Mouse (Mus musculus): Measurements from ENCODE around the gene Itgb3. TPM values are rescaled to one million over a fixed set of nuclear protein-coding genes. Genes with fewer than 3 reads are reported as not detected.

The Itgb3 gene
- polyA plus RNA-seq, 1 experiment from 2014 or later: 16.0 TPM

DNA sequence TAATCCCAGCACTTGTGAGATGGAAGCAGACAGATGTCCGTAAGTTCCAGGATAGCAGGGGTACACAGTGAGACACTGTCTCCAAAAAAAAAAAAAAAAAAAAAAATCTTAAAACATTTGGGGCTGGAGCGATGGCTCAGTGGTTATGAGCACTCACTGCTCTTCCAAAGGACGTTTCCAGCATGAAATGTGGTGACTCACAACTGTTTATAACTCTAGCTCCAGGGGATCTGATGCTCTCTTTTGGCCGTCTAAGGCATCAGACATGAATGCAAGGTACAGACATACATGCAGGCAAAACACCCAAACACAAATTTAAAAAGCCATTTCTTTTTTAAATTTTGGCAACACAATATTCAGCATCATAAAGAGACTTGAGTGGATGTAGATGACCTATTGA is 65.6 kb downstream of the Itgb3 start:
- Histone ChIP-seq H3K4me2 (ENCODE audit: low read depth, low read length) (no peak overlapping the region), H3K9ac (ENCODE audit: low read depth, low read length) (no peak overlapping the region), H3K27ac (ENCODE audit: low read length) (no peak overlapping the region), H3K36me3 (ENCODE audit: control insufficient read depth, insufficient read depth) (no peaks in the 10 kb centered on the region), H3K4me1 (ENCODE audit: control insufficient read depth, low read depth, low read length) (no peaks in the 10 kb centered on the region), H3K9me3 (replicated peaks; ENCODE audit: control insufficient read depth, low read length) (no peaks in the 10 kb centered on the region), H3K4me3 (ENCODE audit: low read depth, low read length) (no peak overlapping the region), H3K27me3 (ENCODE audit: control insufficient read depth, insufficient read depth, low read depth, low read length) (no peaks in the 10 kb centered on the region)
- ATAC-seq (ENCODE audit: low read depth): no peak
- 54% methylated on average over 4 of the region's 4 CpGs for WGBS (ENCODE audit: insufficient replicate concordance)

DNA sequence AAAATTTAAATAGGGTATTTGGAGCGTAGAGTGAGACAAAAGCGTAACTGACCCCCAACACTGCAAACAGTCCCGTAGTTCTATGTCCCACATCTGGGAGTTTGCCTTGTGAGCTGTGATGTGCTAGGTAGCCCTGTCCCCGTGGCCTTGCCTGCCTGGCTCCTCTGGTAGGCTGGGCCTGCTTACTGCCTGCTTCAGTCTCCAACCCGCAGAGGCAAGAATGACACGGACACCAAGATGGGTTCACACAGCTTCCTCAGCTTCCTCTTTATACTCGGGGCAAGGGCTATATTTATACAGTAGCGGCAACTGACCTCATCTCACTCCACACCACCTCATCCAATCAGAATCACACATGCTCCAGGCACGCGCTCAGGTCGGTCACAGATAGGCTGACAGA is 67.0 kb downstream of the Itgb3 start:
- no peaks in the 10 kb centered on the region for H3K27me3 ChIP-seq (ENCODE audit: control insufficient read depth, insufficient read depth, low read depth, low read length)
- H3K36me3 ChIP-seq (ENCODE audit: control insufficient read depth, insufficient read depth): no peaks in the 10 kb centered on the region
- H3K4me2 ChIP-seq (ENCODE audit: low read depth, low read length): no peak overlapping the region
- 62% methylated on average over 11 of the region's 11 CpGs for WGBS (ENCODE audit: insufficient replicate concordance)
- no peak overlapping the region for H3K4me3 ChIP-seq (ENCODE audit: low read depth, low read length)
- no peak for ATAC-seq (ENCODE audit: low read depth)
- no peaks in the 10 kb centered on the region for H3K4me1 ChIP-seq (ENCODE audit: control insufficient read depth, low read depth, low read length)
- H3K9ac ChIP-seq (ENCODE audit: low read depth, low read length): no peak overlapping the region
- H3K9me3 ChIP-seq (replicated peaks; ENCODE audit: control insufficient read depth, low read length): no peaks in the 10 kb centered on the region
- no peak overlapping the region for H3K27ac ChIP-seq (ENCODE audit: low read length)

GRCm38 (mm10) chr11:104685548-104685947 is 77.7 kb downstream of the Itgb3 start, which contains the start of gene Gm11639:
Gene Gm11639 (plus strand): TSS chr11:104685707.
- no peak within 1 kb of the TSS for H3K27ac ChIP-seq (ENCODE audit: low read length)
- H3K4me1 ChIP-seq (ENCODE audit: control insufficient read depth, low read depth, low read length): no peaks in the 10 kb centered on the region
- no peak within 1 kb of the TSS for H3K4me3 ChIP-seq (ENCODE audit: low read depth, low read length)
- no peak within 1 kb of the TSS for H3K9ac ChIP-seq (ENCODE audit: low read depth, low read length)
- 30% methylated on average over 23 of the region's 23 CpGs for WGBS (ENCODE audit: insufficient replicate concordance)
- H3K27me3 ChIP-seq (ENCODE audit: control insufficient read depth, insufficient read depth, low read depth, low read length): no peaks in the 10 kb centered on the region
- ATAC-seq (ENCODE audit: low read depth): no peak
- no peaks in the 10 kb centered on the region for H3K9me3 ChIP-seq (replicated peaks; ENCODE audit: control insufficient read depth, low read length)
- no peaks in the 10 kb centered on the region for H3K36me3 ChIP-seq (ENCODE audit: control insufficient read depth, insufficient read depth)
- H3K4me2 ChIP-seq (ENCODE audit: low read depth, low read length): no peak within 1 kb of the TSS

DNA sequence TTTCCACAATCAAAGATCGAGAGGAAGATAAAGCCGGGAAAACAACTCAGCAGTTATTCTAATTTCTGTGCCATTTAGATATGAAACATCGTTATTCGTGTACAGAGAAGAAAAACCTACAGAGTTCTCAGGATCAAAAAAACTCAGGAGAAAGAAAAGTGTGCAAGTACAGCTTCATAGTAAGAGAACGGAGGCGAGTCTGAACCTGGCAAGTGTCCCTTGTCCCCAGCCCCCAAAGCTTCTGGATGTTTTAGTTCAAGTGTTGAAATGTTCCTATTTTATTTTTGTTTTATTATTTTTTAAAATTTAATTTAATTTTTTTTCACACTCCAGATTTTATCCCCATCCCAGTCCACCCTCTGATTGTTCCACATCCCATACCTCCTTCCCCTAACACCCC is 85.4 kb downstream of the Itgb3 start:
- H3K4me2 ChIP-seq (ENCODE audit: low read depth, low read length): no peak overlapping the region
- H3K27me3 ChIP-seq (ENCODE audit: control insufficient read depth, insufficient read depth, low read depth, low read length): no peaks in the 10 kb centered on the region
- no peaks in the 10 kb centered on the region for H3K36me3 ChIP-seq (ENCODE audit: control insufficient read depth, insufficient read depth)
- WGBS (ENCODE audit: insufficient replicate concordance): 70% methylated on average over 6 of the region's 6 CpGs
- no peak for ATAC-seq (ENCODE audit: low read depth)
- H3K4me1 ChIP-seq (ENCODE audit: control insufficient read depth, low read depth, low read length): no peaks in the 10 kb centered on the region
- no peak overlapping the region for H3K9ac ChIP-seq (ENCODE audit: low read depth, low read length)
- no peak overlapping the region for H3K4me3 ChIP-seq (ENCODE audit: low read depth, low read length)
- H3K9me3 ChIP-seq (replicated peaks; ENCODE audit: control insufficient read depth, low read length): no peaks in the 10 kb centered on the region
- no peak overlapping the region for H3K27ac ChIP-seq (ENCODE audit: low read length)

- no peak for ATAC-seq (ENCODE audit: low read depth)
- no peak overlapping the region for H3K4me3 ChIP-seq (ENCODE audit: low read depth, low read length)
- 63% methylated on average over 15 of the region's 15 CpGs for WGBS (ENCODE audit: insufficient replicate concordance)
- H3K27me3 ChIP-seq (ENCODE audit: control insufficient read depth, insufficient read depth, low read depth, low read length): no peaks in the 10 kb centered on the region
- no peaks in the 10 kb centered on the region for H3K4me1 ChIP-seq (ENCODE audit: control insufficient read depth, low read depth, low read length)
- no peaks in the 10 kb centered on the region for H3K9me3 ChIP-seq (replicated peaks; ENCODE audit: control insufficient read depth, low read length)
- H3K27ac ChIP-seq (ENCODE audit: low read length): no peak overlapping the region
- no peak overlapping the region for H3K9ac ChIP-seq (ENCODE audit: low read depth, low read length)
- no peaks in the 10 kb centered on the region for H3K36me3 ChIP-seq (ENCODE audit: control insufficient read depth, insufficient read depth)
- H3K4me2 ChIP-seq (ENCODE audit: low read depth, low read length): no peak overlapping the region
Measured at GRCm38 (mm10) chr11:104704097-104704496, 96.3 kb downstream of the Itgb3 start.

GRCm38 (mm10) chr11:104707084-104707483 is 99.3 kb downstream of the Itgb3 start:
- H3K27me3 ChIP-seq (ENCODE audit: control insufficient read depth, insufficient read depth, low read depth, low read length): no peaks in the 10 kb centered on the region
- no peaks in the 10 kb centered on the region for H3K4me1 ChIP-seq (ENCODE audit: control insufficient read depth, low read depth, low read length)
- H3K27ac ChIP-seq (ENCODE audit: low read length): no peak overlapping the region
- no peak overlapping the region for H3K4me3 ChIP-seq (ENCODE audit: low read depth, low read length)
- H3K9ac ChIP-seq (ENCODE audit: low read depth, low read length): no peak overlapping the region
- no peaks in the 10 kb centered on the region for H3K36me3 ChIP-seq (ENCODE audit: control insufficient read depth, insufficient read depth)
- no peaks in the 10 kb centered on the region for H3K9me3 ChIP-seq (replicated peaks; ENCODE audit: control insufficient read depth, low read length)
- H3K4me2 ChIP-seq (ENCODE audit: low read depth, low read length): no peak overlapping the region
- 43% methylated on average over 2 of the region's 2 CpGs for WGBS (ENCODE audit: insufficient replicate concordance)
- no peak for ATAC-seq (ENCODE audit: low read depth)

Other genes with a start within 250 kb of the Itgb3 start
- 5.2 and 5.6 TPM in 2 replicates for gene Kansl1, start 139.1 kb upstream of the Itgb3 start, polyA plus RNA-seq (2015; fragmentation: Nextera tagmentation; extraction: Ambion mirVana)
- gene Cdc27, start 57.4 kb upstream of the Itgb3 start, polyA plus RNA-seq (2015; fragmentation: Nextera tagmentation; extraction: Ambion mirVana): 17.5 and 18.1 TPM in 2 replicates
- 6.0 and 8.7 TPM in 2 replicates for gene Myl4, start 57.3 kb upstream of the Itgb3 start, polyA plus RNA-seq (2015; fragmentation: Nextera tagmentation; extraction: Ambion mirVana)
- gene Gm11639, start 77.7 kb downstream of the Itgb3 start, polyA plus RNA-seq (2015; fragmentation: Nextera tagmentation; extraction: Ambion mirVana): 0.05 and 0.06 TPM in 2 replicates